Mouse (Mus musculus) Patski (cell line): ENCODE measurements around the gene Pate2. TPM values are rescaled to one million over a fixed set of nuclear protein-coding genes. Genes with fewer than 3 reads are reported as not detected.

ENCODE experiments used
- ATAC-seq: fragments of 100-300 bp; one replicate; pipeline ENCODE4 v1.8.0; 2021
- CTCF ChIA-PET: fragments of 350-600 bp; sonication (Branson Sonifier 250); formaldehyde crosslinking; loops from one replicate; lab custom pipeline; 2022; ENCODE audit warnings: inconsistent platforms; lab: Charles Lee
- POLR2A ChIA-PET: fragments of 350-600 bp; sonication (Branson Sonifier 250); formaldehyde crosslinking; loops from one replicate; lab custom pipeline; 2022; ENCODE audit warnings: antibody characterized with exemption, inconsistent platforms; lab: Charles Lee
- DNase-seq: peaks from one replicate; pipeline ENCODE4 v3.0.0-alpha.2; 2011; ENCODE audit warnings: low read depth, low spot score
- H3K27me3 ChIP-seq: fragments of 371-371 bp; one replicate; pipeline ENCODE4 v1.5.1; 2021
- CTCF ChIP-seq: fragments of 100-300 bp; IDR thresholded peaks from one replicate; pipeline ENCODE4 v1.5.1; 2021
- in situ Hi-C: fragments of 300-500 bp; cut with MboI; formaldehyde crosslinking; loops from 3 replicates; pipeline ENCODE4 v1.11.1; 2018; ENCODE audit warnings: low pct_unique_long_range_greater_than_20kb, mixed read lengths
- polyA plus RNA-seq: library from polyadenylated mRNA; unstranded; gene quantifications from one replicate; pipeline ENCODE4 v1.2.3, GENCODE M21; 2021

Pate2 gene
- polyA plus RNA-seq, 1 experiment from 2014 or later, result 0.28 TPM

- DNase-seq (no peak), ATAC-seq (no peak)
- peaks cover 9% of the 10 kb centered on the region for H3K27me3 ChIP-seq
- ChIA-PET POLR2A (no interaction called here), CTCF (no interaction called here)
- TF ChIP-seq CTCF, result no peak
- in situ Hi-C loops, result no loop called here
Measured at GRCm38 (mm10) chr9:35691924-35692323, 121.8 kb downstream of the Pate2 start.

GRCm38 (mm10) chr9:35707265-35707664 lies 137.2 kb downstream of the Pate2 start:
- TF ChIP-seq CTCF, result peak; percentile 23
- ChIA-PET CTCF (no interaction called here), POLR2A (no interaction called here)
- ATAC-seq (no peak), DNase-seq (no peak)
- no peaks in the 10 kb centered on the region for H3K27me3 ChIP-seq
- in situ Hi-C loops, result loop anchor here (10.0 kb wide), 1 partner anchor 112 kb away; no protein-coding TSS in a partner anchor

Other genes starting within 250 kb of the Pate2 start
- 35.7 TPM for gene Cdon, start 149.2 kb upstream of the Pate2 start, polyA plus RNA-seq
- not detected for gene Gm1113, start 52.0 kb upstream of the Pate2 start, polyA plus RNA-seq
- 1.3 TPM for gene Ddx25, start 11.8 kb upstream of the Pate2 start, polyA plus RNA-seq
- 15.3 TPM for gene Pus3, start 11.7 kb upstream of the Pate2 start, polyA plus RNA-seq
- gene Hyls1, start 114 bp downstream of the Pate2 start, polyA plus RNA-seq, result 11.0 TPM
- not detected for gene Pate4, start 41.7 kb downstream of the Pate2 start, polyA plus RNA-seq
- gene Pate3, start 77.9 kb downstream of the Pate2 start, polyA plus RNA-seq, result not detected
- gene Pate1, start 117.1 kb downstream of the Pate2 start, polyA plus RNA-seq, result not detected
- gene Gm17677, start 170.8 kb downstream of the Pate2 start, polyA plus RNA-seq, result not detected
- gene Gm17727, start 207.8 kb downstream of the Pate2 start, polyA plus RNA-seq, result not detected
- not detected for gene Gm27235, start 219.8 kb downstream of the Pate2 start, polyA plus RNA-seq
- not detected for gene D730048I06Rik, start 219.8 kb downstream of the Pate2 start, polyA plus RNA-seq